Mouse (Mus musculus) thymus, postnatal 0 days (tissue): Measurements from ENCODE around the gene Pbrm1. TPM values are rescaled to one million over a fixed set of nuclear protein-coding genes. Genes with fewer than 3 reads are reported as not detected.

Experiments used
- DNase-seq: peaks from one replicate; pipeline ENCODE4 v3.0.0-alpha.2; 2015; ENCODE audit warnings: low spot score
- polyA plus RNA-seq: library from polyadenylated mRNA; unstranded; fragments of >200 nt; fragmentation: Nextera tagmentation; extraction: Ambion mirVana; gene quantifications from 2 replicates; pipeline ENCODE4 v1.2.1, GENCODE M21; 2015

Gene Pbrm1
- polyA plus RNA-seq, 1 experiment from 2014 or later: 128 TPM

GRCm38 (mm10) chr14:31133023-31133665 lies 114.2 kb downstream of the Pbrm1 start:
- DNase-seq: peak; percentile 25

DNA sequence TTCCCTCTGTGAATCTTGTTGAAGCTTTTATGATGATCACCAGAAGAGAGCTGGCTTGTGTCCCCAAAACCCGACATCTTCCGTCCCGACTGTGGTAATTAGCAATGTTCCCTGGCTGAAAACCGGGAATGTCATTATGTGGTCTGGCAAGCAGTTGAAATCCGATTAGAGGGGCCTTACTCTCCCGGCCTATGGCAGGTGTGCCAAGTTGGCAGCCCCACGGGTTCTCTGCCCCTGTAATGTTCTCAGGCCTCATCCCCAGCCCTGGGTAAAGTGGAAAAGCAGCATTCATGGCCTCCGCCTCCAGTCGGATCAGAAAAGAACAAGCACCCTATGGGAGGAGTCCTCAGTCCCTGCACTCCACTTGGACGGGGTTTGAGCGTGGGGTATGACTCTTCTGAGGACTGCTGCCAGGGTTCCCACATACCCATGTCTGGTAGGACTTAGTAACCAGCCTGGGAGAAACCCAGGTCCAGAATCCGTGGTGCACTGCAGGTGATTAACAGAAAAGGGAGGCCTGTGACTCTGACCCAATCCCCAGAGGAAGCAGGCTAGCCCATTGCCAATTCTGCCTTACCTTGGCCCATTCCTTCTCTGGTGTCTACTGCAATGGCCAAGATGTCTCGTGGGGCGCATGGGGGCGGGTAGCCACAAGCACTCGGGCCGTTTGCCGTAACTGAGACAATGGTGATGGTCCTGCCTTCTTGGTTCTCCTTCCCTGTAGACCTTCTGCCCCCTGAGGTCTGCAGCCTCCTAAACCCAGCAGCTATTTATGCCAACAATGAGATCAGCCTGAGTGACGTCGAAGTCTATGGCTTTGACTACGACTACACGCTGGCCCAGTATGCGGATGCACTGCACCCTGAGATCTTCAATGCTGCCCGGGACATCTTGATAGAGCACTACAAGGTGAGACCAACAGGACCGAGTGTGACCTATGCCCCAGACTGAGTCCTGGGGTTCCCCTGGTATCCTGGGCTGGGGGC lies 115.4 kb downstream of the Pbrm1 start:
- no peak for DNase-seq

GRCm38 (mm10) chr14:31135495-31136410 lies 116.8 kb downstream of the Pbrm1 start:
- no peak for DNase-seq

DNA sequence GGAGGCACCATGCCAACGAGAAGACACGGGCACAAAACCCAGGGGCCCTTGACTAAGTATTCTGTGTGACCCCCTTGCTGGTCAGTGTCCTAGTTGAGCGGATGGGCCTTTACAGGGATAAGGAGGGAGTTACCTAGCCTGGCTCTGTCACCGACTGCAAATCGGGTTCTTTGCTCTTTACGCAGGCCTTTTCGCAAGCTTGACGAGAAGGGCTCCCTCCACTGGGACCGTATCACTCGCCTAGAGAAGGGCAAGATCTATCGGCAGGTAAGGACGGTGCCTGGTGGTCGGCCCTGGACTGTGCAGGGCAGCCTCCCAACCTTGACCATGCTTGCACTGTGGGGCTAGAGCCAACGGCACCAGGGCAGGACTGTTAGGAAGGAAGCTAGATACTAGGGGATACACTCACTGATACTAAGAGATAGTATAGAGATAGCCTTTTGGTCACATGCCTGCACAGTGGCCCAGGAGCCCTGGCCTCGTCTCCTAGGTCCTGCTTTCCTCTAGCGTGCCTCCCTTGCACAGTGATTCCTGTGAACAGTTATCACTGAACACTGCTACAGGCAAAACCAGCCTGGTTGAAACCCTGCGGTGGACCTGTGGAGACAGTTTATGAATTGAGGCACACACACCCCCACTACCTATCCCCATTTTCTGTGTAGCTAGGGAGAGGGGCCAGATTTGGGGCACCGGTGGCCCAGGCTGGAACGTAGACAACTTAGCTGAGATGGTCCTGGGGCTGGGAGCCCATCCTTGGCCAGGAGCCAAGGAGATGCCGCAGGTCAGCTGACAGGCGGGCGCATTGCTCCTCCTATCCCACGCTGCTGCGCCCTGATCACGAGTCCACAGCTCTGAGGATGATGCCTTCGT lies 117.7 kb downstream of the Pbrm1 start:
- no peak for DNase-seq

DNA sequence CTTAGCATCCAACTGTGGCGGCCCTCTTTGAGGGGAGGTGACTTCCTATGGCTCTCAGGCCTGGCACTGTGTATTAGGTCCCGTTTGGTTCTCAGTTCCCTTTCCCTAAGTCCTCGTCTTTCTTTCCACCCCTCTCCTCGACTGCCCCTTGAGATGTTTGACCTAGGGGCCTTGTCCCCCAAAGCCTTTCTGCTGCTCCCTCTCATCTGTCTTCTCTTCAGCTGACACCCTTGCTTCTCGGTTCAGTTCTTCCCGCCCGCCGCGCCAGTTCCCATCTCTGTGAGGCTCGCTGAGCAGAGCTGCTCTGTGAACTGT lies 118.3 kb downstream of the Pbrm1 start:
- no peak for DNase-seq

DNA sequence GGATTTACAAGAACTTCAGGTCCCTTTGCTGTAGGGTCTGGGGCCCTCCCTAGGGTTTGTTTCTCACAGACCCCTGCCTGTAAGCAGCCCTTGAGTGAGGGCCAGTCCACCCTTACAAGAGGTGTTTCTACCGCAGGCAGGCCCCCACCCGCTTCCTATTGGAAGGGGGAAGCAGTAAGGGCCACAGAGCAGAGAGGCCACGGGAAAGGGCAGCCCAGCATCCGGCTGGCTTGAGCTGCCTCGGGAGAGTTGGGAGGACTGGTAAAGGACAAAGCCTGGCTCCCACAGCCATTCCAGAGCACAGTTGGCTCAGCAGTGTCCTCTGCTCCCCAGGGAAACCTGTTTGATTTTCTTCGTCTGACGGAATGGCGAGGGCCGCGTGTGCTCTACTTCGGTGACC lies 118.9 kb downstream of the Pbrm1 start:
- DNase-seq: no peak

DNA sequence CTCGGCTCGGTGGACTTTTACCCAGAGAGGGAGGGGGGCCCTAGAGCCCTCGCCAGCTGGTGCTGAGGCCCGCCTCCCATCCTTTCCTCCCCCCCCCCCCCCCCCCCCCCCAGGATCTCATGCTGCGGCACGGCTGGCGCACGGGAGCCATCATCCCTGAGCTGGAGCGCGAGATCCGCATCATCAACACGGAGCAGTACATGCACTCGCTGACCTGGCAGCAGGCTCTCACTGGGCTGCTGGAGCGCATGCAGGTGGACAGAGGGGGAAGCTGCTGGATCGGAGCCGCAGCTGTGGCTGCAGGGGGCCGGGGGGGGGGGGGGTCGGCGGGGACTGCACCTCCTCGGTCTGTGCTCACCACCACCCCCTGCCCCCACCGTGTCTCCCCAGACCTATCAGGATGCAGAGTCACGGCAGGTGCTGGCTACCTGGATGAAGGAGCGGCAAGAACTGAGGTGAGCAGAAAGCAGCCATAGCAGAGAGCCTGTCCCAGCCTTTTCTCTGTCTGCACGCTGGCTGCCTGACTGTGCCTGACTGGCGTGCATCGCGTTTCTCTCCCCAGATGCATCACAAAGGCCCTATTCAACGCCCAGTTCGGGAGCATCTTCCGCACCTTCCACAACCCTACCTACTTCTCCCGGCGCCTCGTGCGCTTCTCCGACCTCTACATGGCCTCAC lies 119.4 kb downstream of the Pbrm1 start:
- DNase-seq: no peak

DNA sequence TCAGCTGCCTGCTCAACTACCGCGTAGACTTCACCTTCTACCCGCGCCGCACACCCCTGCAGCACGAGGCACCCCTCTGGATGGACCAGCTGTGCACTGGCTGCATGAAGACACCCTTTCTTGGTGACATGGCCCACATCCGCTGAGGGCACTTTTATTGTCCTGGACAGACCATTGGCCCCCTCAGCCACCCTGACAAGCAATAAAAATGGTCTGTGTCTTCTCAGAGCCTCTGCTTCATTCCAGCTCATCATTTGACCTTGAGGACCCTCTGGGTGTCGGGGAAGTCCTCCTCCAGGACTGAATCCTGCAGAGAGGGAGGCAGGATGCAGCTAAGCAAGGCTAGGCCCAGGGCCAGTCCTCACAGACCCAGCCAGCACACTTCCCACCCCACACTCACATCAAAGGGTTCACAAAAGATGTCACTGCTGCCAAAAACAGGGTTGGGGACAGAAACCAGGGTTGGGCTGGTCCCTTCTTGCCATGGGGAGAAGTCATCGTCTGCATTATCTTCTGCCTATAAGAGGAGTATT lies 120.0 kb downstream of the Pbrm1 start:
- DNase-seq: no peak

DNA sequence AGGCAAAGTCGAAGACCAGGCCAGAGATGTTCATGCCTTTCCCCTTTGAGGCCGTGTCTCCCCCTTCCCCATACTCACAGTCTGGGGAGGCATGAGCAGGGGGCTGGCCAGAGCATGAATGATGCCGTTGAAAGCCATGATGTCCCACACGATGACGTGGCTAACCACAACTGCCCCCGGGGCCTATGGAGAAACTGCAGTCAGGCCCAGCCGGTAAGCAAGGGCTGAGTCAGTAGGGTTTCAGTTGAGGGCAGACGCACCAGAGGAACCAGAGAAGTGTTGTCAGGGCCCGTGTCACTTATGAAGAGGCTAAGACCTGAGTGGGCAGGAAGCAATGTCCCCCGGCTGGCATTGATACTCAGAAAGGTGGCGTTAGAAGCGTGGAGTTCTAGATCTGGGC lies 120.7 kb downstream of the Pbrm1 start:
- DNase-seq: no peak

GRCm38 (mm10) chr14:31140141-31140540 lies 121.2 kb downstream of the Pbrm1 start:
- DNase-seq: no peak

DNA sequence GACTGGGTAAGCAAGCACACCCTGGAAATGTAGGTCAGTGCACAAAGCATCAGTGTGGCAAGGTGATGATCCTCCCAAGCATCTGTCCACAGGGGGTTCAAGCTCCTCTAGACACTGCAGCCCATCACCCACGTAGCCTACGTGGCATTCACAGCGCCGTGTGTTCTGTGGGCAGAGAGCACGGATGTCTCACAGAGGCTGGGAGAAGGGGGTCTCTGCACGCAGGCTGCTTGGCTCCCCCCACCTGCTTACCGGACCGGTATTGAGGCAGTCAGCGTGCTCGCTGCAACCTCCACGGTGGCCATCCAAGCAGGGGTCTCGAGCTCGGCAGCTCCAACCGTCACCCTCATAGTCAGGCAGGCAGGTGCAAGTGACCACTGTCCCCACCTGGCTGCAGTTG lies 122.1 kb downstream of the Pbrm1 start:
- DNase-seq: no peak

GRCm38 (mm10) chr14:31145694-31146093 lies 126.8 kb downstream of the Pbrm1 start:
- DNase-seq: no peak

- DNase-seq: no peak
Measured at GRCm38 (mm10) chr14:31160196-31161150, 141.5 kb downstream of the Pbrm1 start.

GRCm38 (mm10) chr14:31161191-31161590 lies 142.3 kb downstream of the Pbrm1 start:
- DNase-seq: no peak

DNA sequence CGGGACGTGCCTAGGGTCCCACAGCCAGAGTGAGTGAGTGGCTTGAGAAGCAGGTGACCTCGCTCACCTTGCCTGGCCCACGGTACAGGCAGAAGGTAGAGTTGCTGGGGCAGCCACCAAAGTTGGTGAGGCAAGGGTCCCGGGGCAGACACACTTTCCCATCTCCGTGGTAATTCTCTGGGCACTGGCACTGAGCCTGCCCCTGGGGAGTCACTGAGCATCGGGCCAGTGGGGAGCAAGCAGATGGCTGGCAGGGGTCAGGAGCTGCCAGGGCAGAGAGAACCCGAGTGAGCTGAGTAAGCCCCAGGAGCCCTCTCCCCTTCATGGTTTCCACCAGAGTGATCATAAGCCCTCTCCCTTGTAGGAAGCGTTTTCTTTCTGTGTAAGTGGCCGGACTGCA lies 142.7 kb downstream of the Pbrm1 start:
- no peak for DNase-seq

- DNase-seq: no peak
Measured at GRCm38 (mm10) chr14:31164067-31164466, 145.1 kb downstream of the Pbrm1 start.

DNA sequence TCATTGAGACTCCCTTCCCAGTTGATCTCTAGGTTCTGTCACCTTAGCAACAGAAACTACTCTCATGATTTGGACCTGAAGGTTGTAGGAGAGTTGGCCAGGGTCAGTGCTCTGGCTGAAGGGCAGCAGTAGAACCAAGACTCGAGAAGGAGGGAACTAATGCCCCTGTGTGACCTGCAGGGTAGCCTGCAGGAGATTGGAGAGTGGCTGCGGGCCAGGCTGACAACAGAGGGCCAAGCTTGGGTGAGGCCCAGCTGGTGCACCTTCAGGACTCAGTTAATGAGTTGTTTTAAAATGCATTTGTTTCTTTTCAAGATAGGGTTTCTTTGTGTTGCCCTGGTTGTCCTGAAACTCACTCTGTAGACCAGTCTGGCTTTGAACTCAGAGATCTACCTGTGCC lies 146.1 kb downstream of the Pbrm1 start:
- no peak for DNase-seq

DNA sequence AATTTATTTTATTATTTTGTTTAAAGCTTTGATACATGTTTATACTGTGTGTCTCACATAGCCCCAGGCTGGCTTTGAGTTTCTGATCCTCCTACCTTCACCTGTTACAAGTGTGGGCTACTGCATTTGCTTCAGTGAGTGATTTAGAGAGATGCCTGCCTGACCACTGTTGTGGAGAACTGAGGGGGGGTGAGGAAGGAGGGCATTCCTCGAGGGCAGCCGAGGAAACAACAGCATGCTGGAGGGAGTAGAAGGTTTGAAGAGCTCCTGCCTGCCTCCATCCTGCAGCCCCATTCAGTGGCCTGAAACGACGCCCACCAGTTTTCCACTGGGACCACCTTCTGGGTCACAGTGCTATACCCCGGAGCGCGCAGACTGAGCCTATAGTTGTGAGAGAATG lies 146.5 kb downstream of the Pbrm1 start:
- no peak for DNase-seq
